Mouse (Mus musculus) megakaryocyte-erythroid progenitor cell, adult 5-6 weeks (primary cell): ENCODE measurements around the gene Rpl32. TPM values are rescaled to one million over a fixed set of nuclear protein-coding genes. Genes with fewer than 3 reads are reported as not detected.
A peak's percentile ranks its signal among the peaks of the same experiment; 100 is the strongest.

Experiments
- ATAC-seq: replicated peaks from 2 replicates; pipeline ENCODE4 v1.8.0; 2016; ENCODE audit warnings: mild to moderate bottlenecking, inconsistent platforms; ENCODE audit not compliant: severe bottlenecking, poor library complexity, low FRiP score, low TSS enrichment
- total RNA-seq, 2 experiments: library from RNA; stranded (forward) in 1 of 2; stranded (reverse) in 1 of 2; fragments of 200-1000, 215-1000 nt in 1 of 2; fragments of >200 nt in 1 of 2; fragmentation: Nextera tagmentation in 1 of 2; gene quantifications; 2 replicates each; pipeline ENCODE4 v1.2.3; 2014 to 2017

Gene Rpl32
- total RNA-seq (2014; fragmentation: Nextera tagmentation) (5,043 and 6,230 TPM in 2 replicates), total RNA-seq (2017) (5,746 and 6,785 TPM in 2 replicates)

DNA sequence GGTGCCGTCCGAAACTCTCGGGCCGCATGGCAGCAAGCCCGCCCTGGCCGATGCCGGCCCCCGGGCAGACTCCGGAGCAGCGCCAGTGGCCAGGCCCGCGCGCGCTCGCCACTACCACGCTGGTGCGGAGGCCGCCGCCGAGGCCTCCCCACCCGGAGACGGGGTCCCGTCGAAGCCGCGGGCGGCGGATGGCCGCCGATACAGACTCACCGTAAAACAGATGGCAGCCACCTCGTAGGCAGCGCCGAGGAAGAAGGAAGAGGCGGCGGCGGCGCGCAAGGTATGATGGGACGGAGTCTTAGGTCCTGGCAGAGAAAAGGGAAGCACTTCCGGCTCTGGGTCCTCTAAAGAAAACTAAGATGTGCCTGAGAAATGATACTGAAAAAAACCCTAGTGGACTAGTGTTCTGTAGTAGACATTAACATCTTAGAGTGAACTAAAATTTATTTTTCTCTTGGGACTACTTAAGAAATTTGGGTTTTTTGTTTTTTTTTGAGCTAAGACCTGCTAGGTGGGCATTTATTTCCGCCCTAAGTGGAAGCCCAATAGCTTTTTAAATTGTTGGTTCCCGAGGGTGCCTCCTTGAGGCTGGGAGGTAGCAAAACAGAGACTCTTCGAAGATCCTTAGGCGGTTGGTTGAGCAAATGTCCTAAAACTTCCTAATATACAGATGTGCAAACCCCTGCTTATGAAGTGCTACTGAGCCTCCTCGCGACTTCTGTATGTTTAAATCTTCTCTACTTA is at the start of gene Rpl32:
Gene Rpl32, minus strand, starts transcription at position 260 of the 744 bp plus-strand sequence.
- peak; percentile 77 for ATAC-seq

DNA sequence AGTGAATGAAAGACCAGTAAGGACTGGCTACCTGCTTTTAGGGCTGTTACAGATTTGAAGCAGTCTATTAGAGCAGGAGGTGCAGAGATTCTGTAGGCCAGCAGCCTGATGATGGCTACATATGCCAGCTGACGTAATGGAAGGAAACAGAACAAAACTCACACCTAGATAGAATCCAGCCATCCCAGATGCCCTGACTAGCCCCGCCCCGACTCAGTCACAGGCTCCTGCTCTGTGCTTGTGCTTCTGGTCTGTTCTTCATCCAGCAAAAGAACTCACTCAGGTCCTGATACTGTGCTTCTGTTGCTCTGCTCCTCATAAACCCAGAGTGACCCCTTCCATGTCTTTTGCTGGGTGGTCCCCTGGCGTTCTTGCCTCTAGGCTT is 47.8 kb upstream of the Rpl32 start:
- no peak for ATAC-seq

GRCm38 (mm10) chr6:115855733-115856360 is 47.3 kb upstream of the Rpl32 start:
- ATAC-seq: no peak

- ATAC-seq: no peak
Measured at GRCm38 (mm10) chr6:115854432-115854831, 45.9 kb upstream of the Rpl32 start.

DNA sequence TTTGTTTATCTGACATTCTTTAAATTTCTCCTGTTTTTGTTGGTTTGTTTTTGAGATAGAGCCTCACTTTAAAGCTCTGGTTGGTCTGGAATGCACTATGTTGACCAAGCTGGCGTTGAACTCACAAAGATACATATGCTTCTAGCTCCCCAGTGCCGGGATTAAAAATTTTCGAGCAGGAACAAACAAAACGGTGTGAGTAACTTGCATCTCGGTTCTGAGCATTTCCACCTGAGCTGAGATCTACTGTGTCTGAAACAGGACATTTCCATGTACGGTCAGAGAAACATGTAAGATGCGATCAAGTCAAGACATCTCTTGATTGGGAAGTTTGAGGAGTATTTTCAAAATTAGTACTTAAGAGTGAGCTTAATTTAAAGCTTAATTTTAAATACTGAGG is 45.4 kb upstream of the Rpl32 start:
- ATAC-seq: no peak

GRCm38 (mm10) chr6:115853091-115853813 is 44.7 kb upstream of the Rpl32 start, which contains the start of the genes Mbd4 and Ift122:
Mbd4 (minus strand) TSS chr6:115853371.
Ift122 (plus strand) TSS chr6:115853470.
- ATAC-seq: peak; percentile 98

DNA sequence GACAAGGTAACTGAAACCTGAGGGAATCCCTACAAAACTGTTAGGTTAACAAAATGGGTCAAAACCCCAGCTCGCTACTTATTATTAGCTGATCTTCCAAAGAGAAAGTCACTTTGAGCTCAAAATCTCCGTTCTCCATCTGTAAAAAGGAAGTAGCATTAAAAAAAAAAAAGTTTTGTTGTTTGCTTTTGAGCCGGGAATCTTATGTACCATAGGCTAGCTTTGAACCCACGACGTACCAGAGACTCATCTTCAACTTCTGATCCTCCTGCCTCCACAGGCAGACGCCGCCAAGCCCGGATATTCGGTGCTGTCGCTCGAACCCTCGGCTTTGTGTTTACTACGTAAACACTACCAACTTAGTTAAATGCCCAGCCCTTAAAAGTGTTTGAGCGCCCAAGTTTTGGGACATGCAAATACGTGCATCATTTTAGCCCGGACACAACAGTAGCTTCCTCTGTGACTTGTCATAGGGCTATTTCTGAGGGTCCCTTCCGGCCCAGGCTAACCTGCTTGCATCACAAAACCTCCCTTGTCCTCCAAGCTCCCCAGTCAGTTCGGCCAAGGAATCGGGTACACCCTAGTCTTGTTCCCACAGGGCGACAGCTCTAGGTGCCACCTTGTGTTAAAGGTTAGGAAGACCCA is 44.0 kb upstream of the Rpl32 start:
- no peak for ATAC-seq

DNA sequence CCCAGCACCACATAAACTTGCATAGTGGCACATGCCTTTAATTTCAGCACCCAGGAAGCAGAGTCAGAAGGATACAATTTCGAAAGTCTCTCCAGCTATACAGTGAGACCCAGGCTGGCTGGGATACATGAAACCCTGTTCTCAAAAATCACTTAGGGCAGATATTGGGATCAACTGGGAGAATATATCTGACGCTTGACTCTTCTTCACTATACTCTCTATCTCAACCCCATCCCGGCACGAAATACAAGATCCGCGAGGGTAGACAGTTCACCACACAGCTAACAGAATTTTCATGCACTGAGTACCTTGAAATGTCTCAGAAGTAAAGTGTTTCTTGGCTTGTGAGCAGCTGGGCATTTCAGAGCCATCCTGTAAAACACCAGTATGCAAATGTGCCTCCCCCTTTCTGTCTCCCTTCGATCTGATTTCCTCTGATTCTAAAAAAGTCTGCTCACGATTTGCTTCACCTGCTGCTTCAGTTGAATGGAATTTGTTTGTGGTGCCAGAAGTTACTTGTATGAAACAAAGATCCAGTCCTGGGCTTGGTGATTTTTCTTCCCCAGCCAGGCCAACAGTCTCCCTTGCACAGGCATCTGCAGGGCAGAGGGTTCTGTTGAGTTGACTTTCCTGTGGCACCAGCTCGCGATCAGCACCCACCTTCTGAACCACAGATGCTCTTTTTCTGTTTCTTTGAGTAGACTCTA is 40.2 kb upstream of the Rpl32 start:
- ATAC-seq: no peak

- peak; percentile 74 for ATAC-seq
Measured at GRCm38 (mm10) chr6:115846640-115847411, 38.3 kb upstream of the Rpl32 start.

DNA sequence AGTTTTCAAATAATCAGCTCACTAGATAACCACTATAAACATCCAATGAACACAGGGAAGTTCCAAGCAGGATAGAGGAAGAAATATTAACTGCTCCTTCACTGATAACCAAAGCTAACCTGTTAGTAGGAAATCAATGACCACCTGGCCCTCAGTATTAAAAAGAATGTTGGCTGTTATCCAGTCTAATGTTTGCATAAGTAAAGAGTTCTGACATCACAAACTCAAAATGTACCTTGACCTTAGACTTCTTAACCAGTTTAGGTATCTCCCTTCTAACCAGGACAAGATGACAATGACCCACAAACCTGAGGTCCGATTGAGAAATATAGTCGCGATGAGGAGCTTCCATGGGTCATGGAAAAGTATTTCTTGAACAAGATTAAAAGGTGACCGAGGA is 36.5 kb upstream of the Rpl32 start:
- ATAC-seq: no peak

GRCm38 (mm10) chr6:115838745-115839144 is 30.2 kb upstream of the Rpl32 start:
- ATAC-seq: no peak

DNA sequence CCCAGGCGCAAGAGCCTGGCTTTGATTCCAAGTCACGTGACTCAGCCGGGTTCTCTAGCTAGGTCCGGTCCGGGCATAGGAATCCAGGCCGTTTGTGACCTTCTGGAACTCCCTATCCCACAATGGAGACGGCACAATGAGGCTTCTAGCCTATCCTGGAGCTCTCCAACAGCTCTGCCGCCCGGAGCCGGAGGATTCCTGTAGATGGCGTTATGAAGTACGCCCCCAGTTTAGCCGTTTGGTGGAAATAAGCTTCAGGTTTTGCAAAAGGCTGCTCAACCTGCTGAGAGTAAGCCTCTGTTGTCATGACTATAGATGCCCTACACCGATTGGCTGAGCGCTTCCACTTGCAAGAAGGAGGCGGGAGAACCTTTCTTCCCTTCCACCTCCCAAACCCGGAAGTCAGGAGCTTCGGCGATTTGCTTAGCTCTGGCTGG is 29.6 kb upstream of the Rpl32 start, which contains the start of gene Efcab12:
Gene Efcab12, minus strand, starts transcription at position 252 of the 437 bp plus-strand sequence.
- ATAC-seq: peak; percentile 95

DNA sequence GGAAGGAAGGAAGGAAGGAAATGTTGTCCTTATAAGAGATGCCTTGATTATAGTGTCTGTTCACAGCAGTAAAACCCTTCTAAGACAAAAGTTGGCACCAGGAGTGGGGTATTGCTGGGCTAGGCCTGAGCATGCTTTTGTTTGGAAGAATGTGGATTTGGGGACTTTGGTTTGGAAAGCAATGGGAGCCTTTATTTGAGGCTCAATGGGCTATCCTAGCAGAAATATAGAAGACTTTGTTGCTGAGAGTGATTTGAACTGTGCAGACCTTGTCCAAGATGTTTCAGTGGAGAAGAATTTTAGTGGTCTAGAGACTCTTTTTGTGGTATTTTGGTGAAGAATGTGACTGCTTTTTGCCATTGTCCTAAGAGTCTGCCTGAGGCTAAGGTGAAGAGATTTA is 25.3 kb upstream of the Rpl32 start:
- no peak for ATAC-seq

DNA sequence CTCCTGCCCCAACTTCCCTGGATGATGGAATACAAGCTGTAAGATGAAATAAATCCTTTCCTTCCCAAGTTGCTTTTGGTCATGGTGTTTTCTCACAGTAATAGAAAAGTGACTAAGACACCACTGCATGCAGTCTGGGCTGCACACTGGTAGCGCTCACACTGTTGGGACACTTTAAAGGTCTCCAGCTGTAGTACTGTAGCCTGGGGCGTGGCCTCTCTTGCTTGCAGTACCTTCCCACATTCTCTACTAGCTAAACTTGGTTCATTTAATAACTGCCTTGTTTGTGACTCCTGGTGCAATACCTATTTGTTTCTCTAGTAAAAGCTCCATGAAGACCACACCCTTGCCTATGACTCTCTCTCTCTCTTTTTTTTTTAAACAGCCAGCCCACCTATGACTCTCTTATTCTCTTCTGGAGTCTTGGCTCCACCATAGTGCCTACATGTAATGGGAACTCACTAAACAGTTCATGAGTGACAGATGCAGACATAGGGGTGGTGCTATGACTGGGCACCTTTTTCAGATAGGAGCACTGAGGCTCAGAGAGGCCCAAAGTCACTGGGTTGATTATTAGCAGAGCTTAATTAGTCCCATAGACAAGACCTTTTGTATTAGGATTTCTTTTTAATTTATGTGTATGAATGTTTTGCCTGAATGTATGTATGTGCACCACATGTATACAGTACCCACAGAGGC is 23.8 kb upstream of the Rpl32 start:
- ATAC-seq: peak; percentile 63

DNA sequence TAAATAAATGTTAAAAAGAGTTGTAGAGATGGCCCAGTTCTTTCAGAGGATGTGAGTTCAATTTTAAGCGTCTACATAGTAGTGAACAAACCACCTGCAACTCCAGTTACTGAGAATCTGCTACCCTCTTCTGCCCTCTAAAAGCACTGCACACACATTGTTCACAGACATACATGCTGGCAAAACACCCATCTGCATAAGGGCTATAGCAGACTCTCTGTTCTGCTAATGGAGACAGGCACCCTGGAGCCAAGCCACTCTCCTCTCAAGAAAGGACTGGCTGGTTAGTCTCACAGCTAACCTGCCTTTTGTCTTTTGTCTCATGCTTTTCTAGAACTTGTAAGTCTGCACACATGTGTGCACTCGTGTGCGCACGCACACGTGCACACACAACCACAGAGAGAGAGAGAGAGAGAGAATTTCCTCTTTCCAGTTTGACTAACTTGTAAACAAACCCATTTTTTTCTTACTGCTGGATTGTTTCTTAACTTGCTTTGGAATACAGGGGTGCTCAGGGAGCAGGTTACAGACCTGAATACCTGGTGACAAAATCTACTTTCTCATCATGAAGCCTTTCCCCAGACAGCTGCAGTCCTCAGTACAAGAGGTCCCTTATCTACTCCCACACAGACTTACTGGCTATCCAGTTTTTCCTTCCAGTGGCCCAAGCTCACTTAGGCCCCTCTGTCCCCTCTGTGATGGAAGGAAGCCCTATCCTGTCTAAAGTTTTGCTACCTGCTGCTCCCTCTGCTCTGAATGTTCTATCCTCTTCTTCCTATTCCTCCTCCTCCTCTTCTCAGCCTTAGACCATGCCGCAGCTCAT is 22.4 kb upstream of the Rpl32 start:
- ATAC-seq: peak; percentile 66

DNA sequence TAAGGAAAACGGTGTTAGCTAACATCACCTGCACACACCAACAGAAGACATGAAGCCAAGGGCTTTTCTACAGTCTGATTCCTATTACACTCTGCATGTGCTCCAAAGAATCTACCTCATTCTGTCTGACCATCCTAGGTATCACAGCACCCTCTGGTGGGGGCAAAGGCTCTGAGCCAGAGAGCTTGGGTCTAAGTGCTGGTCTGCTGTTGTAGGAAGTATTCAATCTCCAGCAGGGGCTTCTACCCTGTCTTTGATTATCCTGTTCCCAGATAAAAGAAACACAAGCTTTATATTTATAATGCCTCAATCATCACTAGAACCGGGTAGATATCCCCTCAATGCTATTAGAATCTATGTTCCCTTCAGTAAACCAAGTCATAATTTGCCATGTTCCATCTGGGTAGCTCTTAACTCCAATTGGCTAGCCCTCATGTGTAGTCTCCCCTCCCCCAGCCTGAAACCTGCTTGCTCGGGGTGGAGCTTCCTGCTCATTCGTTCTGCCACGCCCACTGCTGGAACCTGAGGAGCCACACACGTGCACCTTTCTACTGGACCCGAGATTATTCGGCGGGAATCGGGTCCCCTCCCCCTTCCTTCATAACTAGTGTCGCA is 15.4 kb upstream of the Rpl32 start:
- ATAC-seq: peak; percentile 96
